Mouse (Mus musculus): ENCODE measurements around the gene Ddx43.

DNA sequence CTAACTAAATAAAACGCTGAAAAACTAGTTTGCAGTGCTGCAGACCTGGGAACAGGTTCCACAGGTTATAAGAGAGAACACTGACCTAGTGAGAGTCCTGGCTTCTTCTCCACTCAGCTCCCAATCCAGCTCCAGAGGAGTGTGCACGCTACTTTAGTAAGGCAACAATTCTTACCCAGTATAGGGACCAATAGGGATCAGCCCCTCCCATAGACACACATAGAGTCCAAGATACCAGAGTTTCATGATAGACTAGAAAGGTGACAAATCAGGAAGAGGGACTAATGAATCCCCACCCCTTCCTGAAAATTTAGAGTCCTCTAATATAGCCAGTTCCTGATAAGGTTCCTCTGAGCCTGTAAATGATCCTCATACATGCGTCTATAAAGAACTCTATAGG is 48.6 kb upstream of the Ddx43 start:
- TF ChIP-seq POLR2A (IDR thresholded peaks at IDR 0.05; ENCODE audit: borderline replicate concordance, insufficient read depth, low read length) (no peak), CTCF (IDR thresholded peaks at IDR 0.05; ENCODE audit: borderline replicate concordance, insufficient read depth, low read depth, low read length) (no peak)

Data from cerebellum, adult 2 months (tissue).